Mouse (Mus musculus) midbrain, embryonic 10.5 days (tissue): Measurements from ENCODE around the gene Eva1c. TPM values are rescaled to one million over a fixed set of nuclear protein-coding genes. Genes with fewer than 3 reads are reported as not detected.

ENCODE experiments used
- DNase-seq: peaks from one replicate; pipeline ENCODE4 v3.0.0-alpha.2; 2017; ENCODE audit warnings: low spot score
- H3K27ac ChIP-seq: fragments of 300-500 bp; sonication (generic); replicated peaks from 2 replicates; pipeline ENCODE4 v1.5.1; 2016; ENCODE audit warnings: mild to moderate bottlenecking
- H3K27me3 ChIP-seq: fragments of 300-500 bp; sonication (generic); 2 replicates; pipeline ENCODE4 v1.6.1; 2016; ENCODE audit warnings: low read depth, mild to moderate bottlenecking; ENCODE audit not compliant: poor library complexity, severe bottlenecking
- H3K36me3 ChIP-seq: fragments of 300-500 bp; sonication (generic); 2 replicates; pipeline ENCODE4 v1.6.1; 2016; ENCODE audit warnings: mild to moderate bottlenecking, moderate library complexity
- H3K4me1 ChIP-seq: fragments of 300-500 bp; sonication (generic); 2 replicates; pipeline ENCODE4 v1.6.1; 2016
- H3K4me3 ChIP-seq: fragments of 300-500 bp; sonication (generic); 2 replicates; pipeline ENCODE4 v1.5.1; 2016; ENCODE audit warnings: mild to moderate bottlenecking, moderate library complexity
- H3K9me3 ChIP-seq: fragments of 300-500 bp; sonication (generic); replicated peaks from 2 replicates; pipeline ENCODE4 v1.6.1; 2016; ENCODE audit warnings: mild to moderate bottlenecking
- WGBS: fragments of 180-500 bp; shearing (Covaris S2); methylation state at CpG from one replicate; pipeline ENCODE4 v1.1.7; 2016; 5-methylcytosine and 5-hydroxymethylcytosine counted together
- polyA plus RNA-seq: library from polyadenylated mRNA; unstranded; fragments of >200 nt; fragmentation: Nextera tagmentation; extraction: Ambion mirVana; gene quantifications from 2 replicates; pipeline ENCODE4 v1.2.1, GENCODE M21; 2016

The Eva1c gene
- polyA plus RNA-seq, 1 experiment from 2014 or later, result 0.96 TPM

DNA sequence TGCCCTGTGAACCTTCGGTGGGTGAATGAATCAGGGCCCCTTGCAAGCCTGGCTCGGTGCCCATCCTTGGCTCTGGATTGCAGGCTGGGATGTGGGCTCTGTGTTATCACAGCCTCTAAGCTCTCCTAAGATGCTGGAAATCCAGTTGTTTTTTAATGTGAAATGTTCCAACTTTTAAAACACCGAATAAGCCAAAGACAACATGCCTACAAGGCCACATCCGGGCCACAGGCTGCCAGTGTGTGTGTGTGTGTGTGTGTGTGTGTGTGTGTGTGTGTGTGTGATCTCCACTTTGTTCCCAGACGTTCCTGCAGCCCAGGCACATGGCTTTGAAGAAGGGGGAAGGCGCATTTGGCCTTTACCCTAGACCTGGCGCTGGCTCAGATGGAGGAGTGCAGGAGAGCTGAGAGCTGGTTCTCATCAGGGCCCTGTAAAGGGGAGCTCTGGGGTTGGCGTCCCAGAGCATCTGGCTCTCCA lies 56.0 kb downstream of the Eva1c start:
- 76% methylated on average over 8 of the region's 8 CpGs for WGBS
- no peaks in the 10 kb centered on the region for H3K36me3 ChIP-seq
- no peaks in the 10 kb centered on the region for H3K9me3 ChIP-seq
- H3K27me3 ChIP-seq, result no peaks in the 10 kb centered on the region
- H3K4me3 ChIP-seq, result no peak overlapping the region
- DNase-seq, result no peak
- H3K4me1 ChIP-seq, result peaks cover 5% of the 10 kb centered on the region; the same call in 1 of the 2 replicates
- no peak overlapping the region for H3K27ac ChIP-seq

DNA sequence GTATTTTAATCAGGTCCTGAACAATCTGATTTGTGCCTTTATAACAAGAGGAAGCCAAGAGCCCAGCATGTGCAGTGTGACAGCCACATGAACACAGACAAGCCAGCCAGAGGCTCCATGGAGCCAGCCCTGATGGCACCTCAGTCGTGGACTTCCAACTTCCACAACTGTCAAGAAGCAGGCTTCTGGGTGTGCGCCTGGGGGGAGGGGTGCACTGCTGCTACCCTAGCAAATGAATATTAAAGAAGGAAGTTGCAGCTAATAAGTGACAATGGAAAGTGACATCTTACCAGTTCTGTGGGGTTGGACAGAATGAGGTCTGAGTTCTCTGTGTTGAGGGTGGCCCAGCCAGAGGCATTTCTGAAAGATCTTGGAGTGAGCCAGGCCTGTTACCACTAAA lies 58.8 kb downstream of the Eva1c start:
- H3K4me1 ChIP-seq, result peaks cover 5% of the 10 kb centered on the region; the same call in 1 of the 2 replicates

DNA sequence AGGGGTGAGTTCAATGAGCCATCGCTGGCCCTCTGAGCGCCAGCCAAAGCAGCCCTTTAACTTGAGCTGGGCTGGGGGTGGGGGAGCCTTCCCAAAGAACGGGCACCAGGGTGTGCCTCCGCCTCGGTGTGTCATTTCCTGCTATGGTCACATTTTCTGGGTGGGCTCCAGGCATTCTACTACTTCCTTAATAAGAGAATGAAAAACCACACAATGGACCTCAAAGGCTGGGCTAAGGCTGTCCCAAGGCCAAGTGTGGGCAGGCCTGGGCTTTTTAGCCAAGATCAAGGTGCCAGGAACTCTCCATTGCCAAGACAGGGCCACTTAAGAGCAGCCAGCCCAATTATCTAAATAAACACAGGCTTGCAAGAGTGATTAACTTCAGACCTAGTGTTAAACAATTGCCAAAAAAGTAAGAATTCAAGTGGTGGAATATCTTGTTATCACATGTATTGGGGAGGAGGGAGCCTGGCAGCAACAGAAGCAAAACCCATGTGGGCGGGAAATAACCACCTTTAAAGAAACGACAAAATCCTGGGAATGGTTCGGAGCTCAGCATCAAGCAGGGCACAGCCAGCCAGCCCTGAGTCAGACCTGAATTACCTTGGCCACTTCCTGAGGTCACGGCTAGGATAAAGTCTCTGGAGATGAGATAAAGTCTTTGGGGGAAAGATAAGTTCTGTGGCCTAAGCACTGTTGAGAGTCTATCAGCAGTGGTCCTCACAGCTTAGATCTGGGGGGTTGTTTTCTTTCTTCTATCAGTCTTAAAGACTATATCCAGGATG lies 59.5 kb downstream of the Eva1c start:
- no peak overlapping the region for H3K27ac ChIP-seq
- H3K4me3 ChIP-seq, result no peak overlapping the region
- H3K4me1 ChIP-seq, result peaks cover 5% of the 10 kb centered on the region; the same call in 1 of the 2 replicates
- no peak for DNase-seq
- no peaks in the 10 kb centered on the region for H3K36me3 ChIP-seq
- no peaks in the 10 kb centered on the region for H3K27me3 ChIP-seq
- 81% methylated on average over 9 of the region's 9 CpGs for WGBS
- H3K9me3 ChIP-seq, result no peaks in the 10 kb centered on the region

More for the DNA sequence above, 58.8 kb downstream of the Eva1c start:
- Histone ChIP-seq H3K36me3 (no peaks in the 10 kb centered on the region), H3K27ac (no peak overlapping the region), H3K9me3 (no peaks in the 10 kb centered on the region), H3K4me3 (no peak overlapping the region), H3K27me3 (no peaks in the 10 kb centered on the region)
- 78% methylated on average over 2 of the region's 2 CpGs for WGBS
- DNase-seq, result no peak

DNA sequence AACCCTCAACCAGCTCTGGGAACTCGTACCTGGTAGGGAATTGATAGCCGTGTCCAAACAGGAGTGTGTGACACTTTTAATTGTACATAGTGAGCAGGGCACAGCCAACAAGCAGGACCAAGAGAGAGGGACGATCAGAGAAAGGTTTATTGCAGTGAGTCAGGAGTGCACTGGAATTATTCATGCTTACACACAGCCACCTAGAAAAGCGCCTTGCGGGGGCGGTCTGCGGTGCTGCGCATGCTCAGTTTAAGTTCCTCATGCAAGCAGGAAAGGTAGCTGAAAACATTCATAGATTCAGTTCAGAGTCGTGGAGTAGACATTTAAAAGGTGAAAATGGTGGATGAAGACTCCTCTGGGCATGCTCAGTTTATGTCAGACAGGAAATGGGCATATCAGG lies 64.2 kb downstream of the Eva1c start:
- H3K27me3 ChIP-seq, result no peaks in the 10 kb centered on the region; the same call in 1 of the 2 replicates
- no peak overlapping the region for H3K27ac ChIP-seq
- H3K4me3 ChIP-seq, result no peak overlapping the region
- no peaks in the 10 kb centered on the region for H3K36me3 ChIP-seq
- DNase-seq, result no peak
- H3K4me1 ChIP-seq, result peaks cover 10% of the 10 kb centered on the region; the same call in 1 of the 2 replicates
- 91% methylated on average over 9 of the region's 9 CpGs for WGBS
- H3K9me3 ChIP-seq, result no peaks in the 10 kb centered on the region

DNA sequence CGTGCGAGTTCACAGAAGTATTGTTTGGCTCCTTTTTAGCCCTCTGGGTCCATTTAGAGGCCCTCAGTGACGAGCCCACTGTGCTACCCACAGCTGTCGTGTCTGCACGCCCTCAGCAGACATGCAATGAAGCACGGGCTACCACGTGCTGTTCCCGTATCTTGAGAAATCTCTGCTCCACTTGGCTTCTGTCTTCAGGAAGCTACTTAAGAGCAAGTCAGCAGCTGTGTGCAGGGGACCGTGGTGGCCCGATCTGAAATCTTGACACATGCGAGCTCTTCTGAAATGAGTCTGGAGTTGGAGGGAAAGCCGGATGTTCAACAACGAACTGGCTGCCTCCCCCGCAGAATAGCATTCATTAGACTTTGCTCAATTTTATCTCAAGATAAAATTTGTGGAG lies 65.1 kb downstream of the Eva1c start:
- Histone ChIP-seq H3K36me3 (no peaks in the 10 kb centered on the region), H3K27me3 (no peaks in the 10 kb centered on the region; the same call in 1 of the 2 replicates), H3K4me1 (peaks cover 10% of the 10 kb centered on the region; the same call in 1 of the 2 replicates), H3K27ac (no peak overlapping the region), H3K4me3 (no peak overlapping the region), H3K9me3 (no peaks in the 10 kb centered on the region)
- no peak for DNase-seq
- WGBS, result 85% methylated on average over 14 of the region's 14 CpGs

DNA sequence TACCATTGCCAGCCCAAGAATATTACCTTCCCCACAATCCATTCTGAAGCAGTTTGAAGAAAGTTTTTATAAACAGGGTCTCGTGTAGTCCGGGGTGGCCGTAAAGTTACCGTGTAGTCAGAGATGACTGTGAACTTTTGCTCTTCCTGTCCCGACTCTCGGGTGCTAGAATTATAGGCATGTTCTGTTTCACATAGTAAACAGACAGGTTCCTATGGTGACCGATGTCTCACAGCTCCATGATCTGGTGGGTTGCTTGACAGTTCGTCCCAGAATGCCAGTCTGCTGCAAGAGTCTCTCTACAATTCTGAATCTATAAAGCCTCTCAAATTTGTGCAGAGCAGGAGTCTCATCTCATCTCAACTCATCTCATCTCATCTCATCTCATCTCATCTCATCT lies 65.6 kb downstream of the Eva1c start:
- Histone ChIP-seq H3K4me1 (peaks cover 10% of the 10 kb centered on the region; the same call in 1 of the 2 replicates), H3K36me3 (no peaks in the 10 kb centered on the region), H3K9me3 (no peaks in the 10 kb centered on the region), H3K27me3 (no peaks in the 10 kb centered on the region; the same call in 1 of the 2 replicates), H3K27ac (no peak overlapping the region), H3K4me3 (no peak overlapping the region)
- no peak for DNase-seq
- WGBS, result 82% methylated on average over 8 of the region's 8 CpGs

DNA sequence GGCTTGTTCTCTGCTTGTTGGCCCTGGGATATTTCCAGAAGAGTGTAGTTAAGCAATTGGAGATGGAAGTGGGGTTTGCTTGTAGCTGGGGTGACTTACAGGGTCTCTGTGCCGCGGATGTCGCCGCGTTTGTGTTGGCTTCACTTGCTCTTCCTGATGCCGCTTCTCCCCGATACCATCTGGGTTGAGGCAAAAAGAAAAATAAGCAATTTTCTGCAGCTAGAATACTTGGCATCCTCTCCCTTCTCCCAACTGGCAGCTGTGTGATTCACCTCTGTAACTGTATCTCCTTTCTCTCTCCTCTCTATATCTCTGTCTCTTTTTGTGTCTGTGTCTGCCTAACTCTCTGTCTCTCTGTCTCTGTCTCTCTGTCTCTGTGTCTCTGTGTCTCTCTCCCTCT lies 66.5 kb downstream of the Eva1c start:
- Histone ChIP-seq H3K27me3 (no peaks in the 10 kb centered on the region; the same call in 1 of the 2 replicates), H3K27ac (no peak overlapping the region), H3K4me3 (no peak overlapping the region), H3K4me1 (peaks cover 10% of the 10 kb centered on the region; the same call in 1 of the 2 replicates), H3K9me3 (no peaks in the 10 kb centered on the region), H3K36me3 (no peaks in the 10 kb centered on the region)
- DNase-seq, result no peak
- 72% methylated on average over 7 of the region's 7 CpGs for WGBS

DNA sequence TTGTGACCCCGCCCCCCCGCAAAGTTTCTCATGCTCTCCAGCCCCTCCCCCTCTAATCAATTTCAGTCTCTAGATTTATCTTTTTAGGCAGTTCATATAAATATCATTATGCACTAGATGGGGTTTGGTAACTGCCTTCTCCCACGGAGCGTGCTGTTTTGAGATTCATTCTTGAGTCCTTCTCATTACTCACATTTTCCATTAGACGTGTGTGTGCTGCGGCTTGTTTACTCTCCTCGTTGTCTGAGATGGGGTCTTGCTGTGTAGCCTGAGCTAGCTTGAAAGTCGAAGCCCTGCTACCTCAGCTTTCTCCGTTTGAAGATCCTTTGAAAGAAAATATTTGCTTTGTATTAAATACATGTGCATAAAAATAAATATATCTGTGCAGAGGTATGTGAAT lies 67.3 kb downstream of the Eva1c start:
- no peak overlapping the region for H3K4me3 ChIP-seq

DNA sequence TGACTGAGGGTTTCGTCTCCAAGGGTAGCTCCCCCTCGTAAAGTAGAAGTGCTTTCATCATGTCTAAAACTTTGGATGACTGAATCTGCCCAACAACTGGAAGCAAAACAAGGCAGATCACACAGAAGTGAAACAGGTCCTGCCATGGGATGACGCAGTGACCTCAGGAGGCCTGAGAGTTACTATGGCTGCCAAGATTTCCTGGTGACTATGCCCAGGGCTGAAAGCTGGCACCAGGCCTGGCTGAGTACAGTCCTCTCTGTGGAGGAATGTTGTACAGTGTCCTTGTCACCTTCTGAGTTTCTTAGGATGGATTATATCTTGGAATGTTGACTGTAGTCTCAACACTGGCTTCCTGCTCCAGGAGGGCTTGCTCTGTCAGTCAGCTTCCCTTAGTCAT lies 71.1 kb downstream of the Eva1c start:
- DNase-seq, result no peak
- 99% methylated on average over 3 of the region's 3 CpGs for WGBS
- peaks cover 15% of the 10 kb centered on the region for H3K4me1 ChIP-seq
- no peak overlapping the region for H3K4me3 ChIP-seq
- no peaks in the 10 kb centered on the region for H3K9me3 ChIP-seq
- no peaks in the 10 kb centered on the region; the same call in 1 of the 2 replicates for H3K27me3 ChIP-seq
- no peaks in the 10 kb centered on the region for H3K36me3 ChIP-seq
- no peak overlapping the region for H3K27ac ChIP-seq

More for the DNA sequence above, 67.3 kb downstream of the Eva1c start:
- H3K9me3 ChIP-seq, result no peaks in the 10 kb centered on the region
- H3K4me1 ChIP-seq, result peaks cover 10% of the 10 kb centered on the region; the same call in 1 of the 2 replicates
- H3K27ac ChIP-seq, result no peak overlapping the region
- 69% methylated on average over 9 of the region's 9 CpGs for WGBS
- no peaks in the 10 kb centered on the region; the same call in 1 of the 2 replicates for H3K27me3 ChIP-seq
- no peaks in the 10 kb centered on the region for H3K36me3 ChIP-seq
- no peak for DNase-seq

DNA sequence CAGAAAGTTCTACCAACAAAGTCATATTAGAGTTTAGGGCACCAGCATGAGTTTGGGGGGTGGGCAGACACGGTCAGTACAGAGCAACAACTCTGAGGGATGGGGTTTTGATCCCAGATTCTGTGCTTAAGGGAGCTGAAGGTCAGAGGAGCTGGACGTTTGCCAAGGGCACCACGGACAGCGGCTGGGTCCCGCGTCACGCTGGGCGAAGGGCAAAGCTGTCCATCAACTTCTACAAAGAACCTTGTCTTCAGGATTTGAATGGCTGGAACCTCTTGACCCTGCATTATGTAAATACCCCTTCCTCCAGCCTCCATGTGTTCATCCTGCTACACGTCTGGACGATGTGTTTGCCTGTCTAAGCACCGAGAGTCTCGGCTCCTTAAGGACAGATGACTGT lies 73.0 kb downstream of the Eva1c start:
- whole genome bisulfite sequencing, result 61% methylated on average over 12 of the region's 12 CpGs
- DNase-seq, result no peak
- Histone ChIP-seq H3K9me3 (no peaks in the 10 kb centered on the region), H3K4me1 (peaks cover 8% of the 10 kb centered on the region), H3K27me3 (no peaks in the 10 kb centered on the region), H3K27ac (no peak overlapping the region), H3K36me3 (no peaks in the 10 kb centered on the region), H3K4me3 (no peak overlapping the region)

DNA sequence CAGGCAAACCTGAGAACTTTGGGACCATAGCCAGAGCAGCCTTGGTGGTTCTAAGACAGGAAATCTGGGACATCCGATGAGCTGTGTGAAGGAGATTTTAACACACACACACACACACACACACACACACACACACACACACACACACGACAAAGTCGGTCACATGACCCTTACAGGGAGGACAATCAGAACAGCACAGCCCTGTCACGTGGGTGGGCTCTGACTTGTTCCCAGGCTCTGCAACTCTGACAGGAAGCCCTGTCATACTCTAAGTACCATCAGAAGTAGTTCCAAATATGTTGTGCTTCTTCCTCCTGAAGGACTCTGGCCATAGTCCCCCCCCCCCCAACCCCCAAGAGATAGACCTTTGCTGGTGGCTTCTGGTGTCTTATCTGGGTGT lies 74.8 kb downstream of the Eva1c start:
- Histone ChIP-seq H3K27ac (no peak overlapping the region), H3K36me3 (no peaks in the 10 kb centered on the region), H3K4me3 (no peak overlapping the region), H3K27me3 (no peaks in the 10 kb centered on the region), H3K9me3 (no peaks in the 10 kb centered on the region), H3K4me1 (peaks cover 8% of the 10 kb centered on the region)
- WGBS, result 85% methylated on average over 4 of the region's 4 CpGs
- DNase-seq, result no peak

DNA sequence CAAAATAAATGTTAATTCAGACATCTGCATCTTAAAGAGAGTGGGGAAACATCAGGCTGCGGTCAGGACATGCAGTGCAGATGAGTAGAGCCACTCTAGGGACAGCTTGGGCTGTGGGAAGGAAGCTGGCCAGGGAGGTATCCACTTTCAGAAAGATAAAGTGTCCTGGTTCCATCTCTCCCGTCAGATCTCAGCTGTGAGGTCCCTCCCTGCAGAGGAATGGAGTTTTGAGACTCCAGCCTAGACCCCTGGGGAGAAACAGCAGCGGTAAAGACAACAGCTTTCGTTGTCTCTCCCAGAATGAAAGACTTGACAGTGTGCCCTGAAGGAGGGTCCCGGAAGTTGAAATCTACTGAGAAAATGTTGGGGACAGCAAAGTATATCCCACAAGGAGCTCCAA lies 76.8 kb downstream of the Eva1c start:
- H3K4me1 ChIP-seq, result peaks cover 8% of the 10 kb centered on the region
- H3K9me3 ChIP-seq, result no peaks in the 10 kb centered on the region
- H3K4me3 ChIP-seq, result no peak overlapping the region
- H3K36me3 ChIP-seq, result no peaks in the 10 kb centered on the region
- DNase-seq, result no peak
- H3K27ac ChIP-seq, result no peak overlapping the region
- no peaks in the 10 kb centered on the region for H3K27me3 ChIP-seq
- WGBS, result 36% methylated on average over 5 of the region's 5 CpGs

DNA sequence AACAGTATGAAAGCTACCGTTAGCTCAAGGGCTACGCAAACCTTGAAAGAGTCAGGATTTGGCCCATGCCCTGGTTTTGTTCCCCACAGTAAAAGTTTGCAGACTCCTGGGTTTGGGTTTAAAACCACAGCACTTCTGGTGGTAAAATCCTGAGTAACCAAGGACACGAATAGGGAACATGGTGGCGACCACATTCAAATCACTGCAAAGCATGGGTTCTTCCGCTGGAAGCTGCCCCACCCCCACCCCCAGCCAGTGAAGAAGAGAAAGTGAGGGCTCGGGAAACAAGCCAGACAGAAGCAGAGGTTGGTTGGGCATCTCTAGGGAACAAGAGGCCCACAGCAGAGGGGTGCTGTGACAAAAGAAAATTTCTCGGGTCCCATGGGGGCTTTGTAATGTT lies 80.7 kb downstream of the Eva1c start:
- no peaks in the 10 kb centered on the region for H3K9me3 ChIP-seq
- no peaks in the 10 kb centered on the region for H3K36me3 ChIP-seq
- no peaks in the 10 kb centered on the region for H3K4me1 ChIP-seq
- H3K27ac ChIP-seq, result no peak overlapping the region
- H3K4me3 ChIP-seq, result no peak overlapping the region
- no peaks in the 10 kb centered on the region for H3K27me3 ChIP-seq
- DNase-seq, result no peak
- 73% methylated on average over 7 of the region's 7 CpGs for WGBS
